Mouse (Mus musculus): ENCODE results near the gene Gm10570.

The Gm10570 gene

GRCm38 (mm10) chr4:130306796-130307630, 1.5 kb downstream of the Gm10570 start:
- DNase-seq (ENCODE audit: low spot score in 2 of 2): no peak

GRCm38 (mm10) chr4:130304746-130305145, 3.7 kb downstream of the Gm10570 start:
- no peak for DNase-seq (ENCODE audit: low spot score in 2 of 2)

- no peak for DNase-seq (ENCODE audit: low spot score in 2 of 2)
These were observed 6.1 kb downstream of the Gm10570 start for GRCm38 (mm10) chr4:130302285-130302870.

- DNase-seq (ENCODE audit: low spot score in 2 of 2): no peak
These were observed 8.8 kb downstream of the Gm10570 start for GRCm38 (mm10) chr4:130299629-130300018.

- DNase-seq (ENCODE audit: low spot score in 2 of 2): no peak
These were observed 9.4 kb downstream of the Gm10570 start for GRCm38 (mm10) chr4:130298877-130299628.

- peak; percentile 69 to 77 for DNase-seq (ENCODE audit: low spot score in 2 of 2)
These were observed 11.3 kb downstream of the Gm10570 start for GRCm38 (mm10) chr4:130297123-130297529.

- peak; percentile 57 to 69 for DNase-seq (ENCODE audit: low spot score in 2 of 2)
These were observed 12.1 kb downstream of the Gm10570 start for GRCm38 (mm10) chr4:130296243-130296965.

GRCm38 (mm10) chr4:130295047-130295745, 13.3 kb downstream of the Gm10570 start:
- peak; percentile 85 to 87 for DNase-seq (ENCODE audit: low spot score in 2 of 2)

GRCm38 (mm10) chr4:130294513-130294912, 14.0 kb downstream of the Gm10570 start:
- DNase-seq (ENCODE audit: low spot score in 2 of 2): peak in 1 of 2 experiments; percentile 63

- DNase-seq (ENCODE audit: low spot score in 2 of 2): peak; percentile 85 to 95
These were observed 16.2 kb downstream of the Gm10570 start for GRCm38 (mm10) chr4:130292271-130292670.

- DNase-seq (ENCODE audit: low spot score in 2 of 2): no peak
These were observed 18.6 kb downstream of the Gm10570 start for GRCm38 (mm10) chr4:130289824-130290223.

GRCm38 (mm10) chr4:130286531-130286930, 21.9 kb downstream of the Gm10570 start:
- no peak for DNase-seq (ENCODE audit: low spot score in 2 of 2)

GRCm38 (mm10) chr4:130283826-130284225, 24.6 kb downstream of the Gm10570 start:
- no peak for DNase-seq (ENCODE audit: low spot score in 2 of 2)

GRCm38 (mm10) chr4:130282856-130283255, 25.6 kb downstream of the Gm10570 start:
- no peak for DNase-seq (ENCODE audit: low spot score in 2 of 2)

- no peak for DNase-seq (ENCODE audit: low spot score in 2 of 2)
These were observed 29.4 kb downstream of the Gm10570 start, which contains the start of gene Serinc2 for GRCm38 (mm10) chr4:130279105-130279504. TSS of gene Serinc2 (minus strand) at chr4:130279205.

- no peak for DNase-seq (ENCODE audit: low spot score in 2 of 2)
These were observed 31.8 kb downstream of the Gm10570 start for GRCm38 (mm10) chr4:130276573-130277176.

GRCm38 (mm10) chr4:130275823-130276105, 32.7 kb downstream of the Gm10570 start:
- no peak for DNase-seq (ENCODE audit: low spot score in 2 of 2)

- DNase-seq (ENCODE audit: low spot score in 2 of 2): no peak
These were observed 33.3 kb downstream of the Gm10570 start for GRCm38 (mm10) chr4:130275016-130275822.

GRCm38 (mm10) chr4:130274346-130275015, 34.0 kb downstream of the Gm10570 start:
- no peak for DNase-seq (ENCODE audit: low spot score in 2 of 2)
